Mouse (Mus musculus): ENCODE measurements around the gene Zswim5.

The Zswim5 gene

DNA sequence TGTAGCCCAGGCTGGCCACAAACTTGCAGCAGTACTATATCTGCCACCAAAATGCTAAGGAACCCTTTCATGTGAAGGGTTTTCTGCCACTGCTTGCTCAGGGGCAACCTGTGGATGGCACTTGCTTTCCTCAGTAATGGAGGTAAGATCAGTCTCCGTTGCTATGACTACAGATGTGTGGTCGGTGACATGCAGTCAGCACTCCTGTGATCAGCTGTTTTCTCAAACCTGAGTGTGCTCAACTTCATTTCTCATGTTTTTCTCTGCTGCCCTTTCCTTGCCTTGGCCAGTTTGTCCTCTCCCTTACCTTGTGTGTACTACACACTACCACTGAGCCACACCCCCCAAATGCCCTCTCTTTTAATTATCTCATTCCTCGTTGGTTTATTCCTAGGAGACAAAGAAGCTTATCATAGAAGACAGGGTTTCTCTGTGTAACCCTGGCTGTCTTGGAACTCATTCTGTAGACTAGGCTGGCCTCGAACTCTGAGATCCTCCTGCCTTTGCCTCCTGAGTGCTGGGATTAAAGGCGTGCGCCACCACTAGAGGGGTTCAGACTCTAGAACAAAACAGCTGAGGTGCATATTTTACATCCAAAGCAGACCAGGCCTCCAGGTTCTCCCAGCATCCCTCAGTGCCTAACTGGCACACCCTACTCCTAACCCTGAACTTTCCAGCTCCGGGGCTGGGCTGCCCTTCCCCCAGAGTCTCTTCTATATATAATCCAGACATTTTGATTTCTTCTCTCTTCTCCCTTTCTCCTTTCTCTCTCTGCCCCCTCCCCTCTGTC, 128.6 kb downstream of the Zswim5 start:
- no peak for DNase-seq (ENCODE audit: low spot score)

DNA sequence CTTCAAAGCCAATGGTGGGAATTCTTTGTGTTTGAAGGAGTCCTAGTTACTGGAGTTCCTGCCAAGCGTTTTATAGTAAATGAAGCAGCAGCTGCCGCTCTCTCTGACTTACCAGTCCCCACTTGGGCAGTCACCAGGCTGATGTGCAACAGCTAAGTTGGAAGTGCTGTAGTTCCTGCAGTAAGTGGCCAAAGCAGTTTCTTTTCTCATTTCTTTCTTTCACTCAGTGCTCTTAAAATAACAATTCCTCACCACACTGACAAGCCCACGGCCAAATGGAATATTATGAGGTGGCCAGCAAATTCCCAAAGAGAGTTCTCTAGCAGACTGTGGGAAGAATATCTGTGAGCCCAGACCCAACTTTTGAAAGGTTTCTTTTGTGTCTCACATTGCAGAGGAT, 129.9 kb downstream of the Zswim5 start:
- no peak for DNase-seq (ENCODE audit: low spot score)

DNA sequence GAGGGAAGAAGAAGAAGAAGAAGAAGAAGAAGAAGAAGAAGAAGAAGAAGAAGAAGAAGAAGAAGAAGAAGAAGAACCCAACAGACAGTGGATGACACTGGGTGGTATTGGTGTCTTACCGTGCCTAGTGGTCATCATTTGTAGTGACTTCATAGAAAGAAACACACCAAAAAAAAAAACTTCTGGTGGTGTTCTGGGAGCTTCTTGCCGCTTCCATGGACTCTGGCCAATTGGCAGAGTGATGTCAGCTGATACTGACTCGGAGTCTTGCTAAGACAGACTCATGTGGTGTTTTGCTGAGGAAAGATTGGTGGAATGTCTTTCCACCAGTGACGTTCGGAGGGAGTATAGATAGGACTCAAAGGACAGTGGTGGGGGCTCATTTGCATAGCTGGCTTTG, 133.1 kb downstream of the Zswim5 start:
- no peak for DNase-seq (ENCODE audit: low spot score)

GRCm38 (mm10) chr4:117013596-117013995, 136.4 kb downstream of the Zswim5 start:
- no peak for DNase-seq (ENCODE audit: low spot score)

DNA sequence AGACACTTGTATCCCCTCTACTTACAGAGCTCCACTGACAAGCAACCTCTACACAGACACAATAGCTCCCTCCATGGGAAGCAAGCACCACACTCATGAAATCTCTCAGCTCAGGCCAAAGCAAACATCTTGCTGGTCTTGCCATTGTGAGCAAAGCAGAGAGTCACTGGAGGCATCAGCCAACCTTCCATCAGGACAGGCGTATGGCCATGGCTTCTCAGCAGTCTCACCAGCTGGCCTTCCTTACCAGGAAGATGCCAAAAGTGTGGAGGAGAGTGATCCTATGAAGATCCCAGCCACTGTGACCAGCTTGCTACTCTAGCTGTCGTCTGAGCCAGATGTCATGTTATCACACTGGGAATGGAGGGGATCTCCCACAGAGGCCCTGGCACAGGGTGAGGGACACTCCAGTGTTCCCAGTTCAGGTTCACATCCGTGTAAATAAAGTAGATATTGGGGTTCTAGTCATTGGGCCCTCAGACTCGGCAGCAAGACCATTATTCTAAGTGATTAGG, 137.8 kb downstream of the Zswim5 start:
- no peak for DNase-seq (ENCODE audit: low spot score)

DNA sequence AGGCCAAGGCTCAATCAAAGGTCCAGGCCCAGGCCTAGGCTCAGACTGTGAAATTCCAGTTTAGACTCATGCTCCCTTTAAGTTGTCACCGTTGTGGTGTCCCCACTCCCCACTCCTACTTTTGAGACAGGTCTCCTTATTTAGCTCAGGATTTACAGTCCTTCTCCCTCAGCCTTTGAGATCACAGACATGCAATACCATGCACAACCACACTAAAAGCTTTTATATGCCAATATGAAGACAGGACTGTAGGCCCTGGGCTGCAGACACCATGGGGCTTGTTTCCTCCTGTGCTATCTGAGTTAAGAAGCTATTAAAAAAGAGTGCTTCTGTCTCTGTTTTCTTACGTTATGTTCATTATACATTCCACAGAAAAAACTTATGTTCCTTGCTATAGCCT, 140.6 kb downstream of the Zswim5 start:
- DNase-seq (ENCODE audit: low spot score) = no peak

DNA sequence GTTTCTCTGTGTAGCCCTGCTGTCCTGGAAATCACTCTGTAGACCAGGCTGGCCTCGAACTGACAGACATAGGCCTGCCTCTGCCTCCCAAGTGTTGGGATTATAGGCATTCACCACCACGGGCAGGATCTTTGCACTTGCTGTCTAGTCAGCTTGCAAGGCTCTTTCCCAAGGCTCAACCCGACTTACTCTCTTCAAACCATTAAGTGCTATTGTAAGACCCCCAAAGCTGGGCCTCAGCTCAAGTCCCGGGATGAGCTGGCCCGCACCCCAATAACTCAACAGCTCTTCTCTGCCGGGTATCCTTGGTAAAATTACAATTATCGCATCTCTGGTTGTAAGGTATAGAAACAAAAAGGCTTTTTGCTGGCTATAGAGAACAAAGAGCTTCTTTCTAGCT, 141.2 kb downstream of the Zswim5 start:
- DNase-seq (ENCODE audit: low spot score) = no peak

- DNase-seq (ENCODE audit: low spot score) = peak; percentile 89
Measured at GRCm38 (mm10) chr4:117019206-117020134, 142.3 kb downstream of the Zswim5 start, which contains the start of gene Eif2b3. Gene Eif2b3 (plus strand): TSS chr4:117019402.

- no peak for DNase-seq (ENCODE audit: low spot score)
Measured at GRCm38 (mm10) chr4:117023469-117023868, 146.3 kb downstream of the Zswim5 start.

DNA sequence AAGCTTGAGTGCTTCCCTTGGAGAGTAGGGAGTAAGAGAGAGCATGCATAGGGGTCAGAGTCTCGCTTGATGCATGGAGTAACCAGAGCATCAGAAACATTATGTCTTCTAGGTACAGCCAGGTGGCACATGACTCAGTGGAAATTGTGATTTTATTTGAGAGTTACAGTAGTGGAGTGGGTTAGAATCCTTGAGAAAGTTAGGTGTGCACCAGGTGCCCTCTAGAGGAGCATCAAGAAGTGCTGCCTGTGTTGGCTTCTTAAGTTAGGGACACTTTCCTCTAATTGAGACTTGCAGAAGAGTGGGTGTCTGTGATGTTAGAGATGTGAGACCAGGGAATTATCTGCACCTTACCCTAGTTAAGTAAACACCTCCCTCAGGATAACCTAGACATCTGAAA, 153.9 kb downstream of the Zswim5 start:
- DNase-seq (ENCODE audit: low spot score) = no peak
